Mouse (Mus musculus) adrenal gland, adult (tissue): Measurements from ENCODE around the gene Maco1.

Source experiments
- DNase-seq, 2 experiments: peaks; one replicate each; pipeline ENCODE4 v3.0.0; 2022 to 2023; ENCODE audit warnings: low spot score in 1 of 2; ENCODE audit not compliant: inconsistent age in 2 of 2

Gene Maco1

GRCm38 (mm10) chr4:134753516-134754261 lies 99.5 kb downstream of the Maco1 start:
- DNase-seq: no peak

DNA sequence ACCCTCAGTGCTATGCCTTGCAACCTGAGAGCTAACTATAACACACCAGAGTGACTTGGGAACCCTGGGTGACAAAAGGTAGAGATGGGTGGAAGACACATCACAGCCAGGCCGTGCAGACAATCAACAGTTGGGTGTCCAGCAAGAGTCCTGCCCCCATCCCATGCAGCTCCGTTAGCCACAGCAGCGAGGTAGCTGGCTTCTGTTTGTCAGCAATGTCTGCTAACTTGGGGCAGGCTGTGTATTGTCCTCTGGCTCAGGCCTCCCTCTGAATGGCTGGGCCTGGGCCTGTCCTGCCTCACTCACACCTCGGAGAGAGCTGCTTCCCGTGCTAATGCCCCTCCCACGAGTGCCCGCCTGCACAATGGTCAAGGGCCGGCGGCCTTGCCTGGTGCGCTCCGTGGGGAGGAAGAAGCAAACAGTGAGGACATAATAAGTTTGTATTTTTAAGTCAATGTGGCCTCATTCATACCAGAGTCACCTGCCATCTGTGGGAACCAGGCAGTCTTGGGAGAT lies 100.2 kb downstream of the Maco1 start:
- DNase-seq: no peak
